ENCODE assay signal across 7 mouse cellular contexts in genomic region chr12:79879093-79879917, GRCm38 (mm10).
DNase-seq lines count a peak whose midpoint lies in the region; ATAC-seq and TF ChIP-seq lines count a peak whose summit lies in the region.

No protein-coding gene starts in this region.

- H3K4me1 ChIP-seq in embryonic facial prominence, embryonic 14.5 days (ENCODE audit: control insufficient read depth, insufficient read depth, low read length) = peaks cover 32% of the 10 kb centered on the region
- H3K4me1 ChIP-seq in hindbrain, embryonic 11.5 days (replicated peaks; ENCODE audit: control insufficient read depth, insufficient read depth, low read length) = peaks cover 11% of the 10 kb centered on the region
- H3K4me1 ChIP-seq in limb, embryonic 14.5 days (ENCODE audit: control insufficient read depth, insufficient read depth, low read length) = peaks cover 43% of the 10 kb centered on the region

- peak; percentile 78 for DNase-seq in brain, adult 2 months (ENCODE audit: low read depth, low spot score)
- DNase-seq in embryonic facial prominence, embryonic 14.5 days (ENCODE audit: low spot score) = peak; percentile 88
- DNase-seq in hindbrain, embryonic 11.5 days (ENCODE audit: low spot score) = peak; percentile 72
- peak; percentile 56 for DNase-seq in limb, embryonic 14.5 days (ENCODE audit: low spot score)
- peak; percentile 31 for DNase-seq in retina, postnatal 7 days (ENCODE audit: low read depth, low spot score)
- DNase-seq in cerebellum, adult 11 months = no peak

- no peaks in the 10 kb centered on the region for H3K36me3 ChIP-seq in embryonic facial prominence, embryonic 14.5 days (ENCODE audit: control insufficient read depth, insufficient read depth, low read length)
- no peaks in the 10 kb centered on the region for H3K36me3 ChIP-seq in hindbrain, embryonic 11.5 days (ENCODE audit: control insufficient read depth, insufficient read depth, low read length)
- H3K36me3 ChIP-seq in limb, embryonic 14.5 days (ENCODE audit: control insufficient read depth, insufficient read depth, low read length) = no peaks in the 10 kb centered on the region

- peak; percentile 88 for ATAC-seq in embryonic facial prominence, embryonic 14.5 days (ENCODE audit: low read depth)
- peak; percentile 95 for ATAC-seq in hindbrain, embryonic 11.5 days (ENCODE audit: low FRiP score)
- peak; percentile 86 for ATAC-seq in limb, embryonic 14.5 days (ENCODE audit: low FRiP score, low read depth)
- ATAC-seq in erythroid progenitor cell, adult 5-6 weeks (replicated peaks; ENCODE audit: low FRiP score, poor library complexity, severe bottlenecking) = no peak

- no peak overlapping the region for H3K9ac ChIP-seq in embryonic facial prominence, embryonic 14.5 days (ENCODE audit: low read depth, low read length)
- H3K9ac ChIP-seq in hindbrain, embryonic 11.5 days (ENCODE audit: low read depth, low read length) = no peak overlapping the region
- no peak overlapping the region for H3K9ac ChIP-seq in limb, embryonic 14.5 days (ENCODE audit: low read depth, low read length, severe bottlenecking)

- no peaks in the 10 kb centered on the region for H3K27me3 ChIP-seq in embryonic facial prominence, embryonic 14.5 days (replicated peaks; ENCODE audit: control insufficient read depth, insufficient read depth, low read length)
- no peaks in the 10 kb centered on the region for H3K27me3 ChIP-seq in hindbrain, embryonic 11.5 days (ENCODE audit: control insufficient read depth, insufficient read depth, low read length)
- H3K27me3 ChIP-seq in limb, embryonic 14.5 days (ENCODE audit: control insufficient read depth, insufficient read depth, low read length) = no peaks in the 10 kb centered on the region

- peak overlapping the region; percentile 78 for H3K27ac ChIP-seq in embryonic facial prominence, embryonic 14.5 days (replicated peaks; ENCODE audit: low read depth, low read length)
- peak overlapping the region; percentile 67 for H3K27ac ChIP-seq in hindbrain, embryonic 11.5 days (ENCODE audit: low read depth, low read length)
- H3K27ac ChIP-seq in limb, embryonic 14.5 days (replicated peaks; ENCODE audit: low read depth, low read length) = peak overlapping the region; percentile 80

- H3K4me2 ChIP-seq in embryonic facial prominence, embryonic 14.5 days (ENCODE audit: low read depth, low read length) = no peak overlapping the region
- H3K4me2 ChIP-seq in hindbrain, embryonic 11.5 days (replicated peaks; ENCODE audit: low read depth, low read length) = 0 out of 2 replicates have a peak overlapping the region, but pooled peaks have one; percentile 5
- no peak overlapping the region for H3K4me2 ChIP-seq in limb, embryonic 14.5 days (replicated peaks; ENCODE audit: low read depth, low read length, severe bottlenecking)

- no peak overlapping the region for H3K4me3 ChIP-seq in embryonic facial prominence, embryonic 14.5 days (ENCODE audit: low read depth, low read length)
- no peak overlapping the region for H3K4me3 ChIP-seq in hindbrain, embryonic 11.5 days (ENCODE audit: low read depth, low read length)
- no peak overlapping the region for H3K4me3 ChIP-seq in limb, embryonic 14.5 days (replicated peaks; ENCODE audit: low read length)

- H3K9me3 ChIP-seq in embryonic facial prominence, embryonic 14.5 days (ENCODE audit: control insufficient read depth, low read length) = peaks cover 5% of the 10 kb centered on the region; the same call in 1 of the 2 replicates
- H3K9me3 ChIP-seq in hindbrain, embryonic 11.5 days (ENCODE audit: control insufficient read depth, low read length) = no peaks in the 10 kb centered on the region
- H3K9me3 ChIP-seq in limb, embryonic 14.5 days (ENCODE audit: control insufficient read depth, low read length) = no peaks in the 10 kb centered on the region

- no peak for TF ChIP-seq POLR2A in limb, embryonic 14.5 days (IDR thresholded peaks at IDR 0.05; ENCODE audit: borderline replicate concordance, extremely low read depth, insufficient read depth, insufficient read length)

- 18% methylated on average over 15 of the region's 15 CpGs for WGBS in embryonic facial prominence, embryonic 14.5 days
- WGBS in hindbrain, embryonic 11.5 days = 8% methylated on average over 15 of the region's 15 CpGs
- WGBS in limb, embryonic 14.5 days = 13% methylated on average over 15 of the region's 15 CpGs
